Mouse (Mus musculus): ENCODE data around the gene Supt3. TPM values are rescaled to one million over a fixed set of nuclear protein-coding genes. Genes with fewer than 3 reads are reported as not detected.

Gene Supt3
- total and polyA plus RNA-seq, 2 experiments from 2014 or later = 7.4 to 24.9 TPM

GRCm38 (mm10) chr17:45133501-45134400, 356.8 kb downstream of the Supt3 start:
- Histone ChIP-seq H3K9me3 (ENCODE audit: low read length) (no peaks in the 10 kb centered on the region), H3K4me2 (ENCODE audit: low read depth, low read length) (no peak overlapping the region), H3K27ac (no peak overlapping the region), H3K36me3 (ENCODE audit: insufficient read depth, low read length) (no peaks in the 10 kb centered on the region), H3K4me1 (ENCODE audit: insufficient read depth, low read length) (no peaks in the 10 kb centered on the region), H3K27me3 (ENCODE audit: insufficient read depth, low read length) (no peaks in the 10 kb centered on the region), H3K4me3 (ENCODE audit: low read length) (no peak overlapping the region), H3K9ac (replicated peaks; ENCODE audit: low read length) (no peak overlapping the region)
- DNase-seq (ENCODE audit: low spot score) (no peak), ATAC-seq (no peak)
- TF ChIP-seq CTCF (IDR thresholded peaks at IDR 0.05; ENCODE audit: low read depth) = no peak
- 86% methylated on average over 10 of the region's 10 CpGs for WGBS

GRCm38 (mm10) chr17:45136491-45136890, 359.5 kb downstream of the Supt3 start:
- Histone ChIP-seq H3K4me2 (ENCODE audit: low read depth, low read length) (no peak overlapping the region), H3K36me3 (ENCODE audit: insufficient read depth, low read length) (no peaks in the 10 kb centered on the region), H3K9me3 (ENCODE audit: low read length) (no peaks in the 10 kb centered on the region), H3K9ac (replicated peaks; ENCODE audit: low read length) (no peak overlapping the region), H3K4me3 (ENCODE audit: low read length) (no peak overlapping the region), H3K27me3 (ENCODE audit: insufficient read depth, low read length) (no peaks in the 10 kb centered on the region), H3K27ac (no peak overlapping the region), H3K4me1 (ENCODE audit: insufficient read depth, low read length) (no peaks in the 10 kb centered on the region)
- 89% methylated on average over 6 of the region's 6 CpGs for WGBS
- TF ChIP-seq CTCF (IDR thresholded peaks at IDR 0.05; ENCODE audit: low read depth) = no peak
- no peak for DNase-seq (ENCODE audit: low spot score)
- no peak for ATAC-seq

- 83% methylated on average over 6 of the region's 6 CpGs for WGBS
- Histone ChIP-seq H3K9ac (replicated peaks; ENCODE audit: low read length) (no peak overlapping the region), H3K9me3 (ENCODE audit: low read length) (no peaks in the 10 kb centered on the region), H3K4me3 (ENCODE audit: low read length) (no peak overlapping the region), H3K36me3 (ENCODE audit: insufficient read depth, low read length) (no peaks in the 10 kb centered on the region), H3K27me3 (ENCODE audit: insufficient read depth, low read length) (no peaks in the 10 kb centered on the region), H3K4me2 (ENCODE audit: low read depth, low read length) (no peak overlapping the region), H3K4me1 (ENCODE audit: insufficient read depth, low read length) (no peaks in the 10 kb centered on the region), H3K27ac (no peak overlapping the region)
- ATAC-seq (no peak), DNase-seq (ENCODE audit: low spot score) (peak; percentile 17)
- TF ChIP-seq CTCF (IDR thresholded peaks at IDR 0.05; ENCODE audit: low read depth) = peak; percentile 32; the same call in 1 of the 2 replicates
Observed at GRCm38 (mm10) chr17:45143043-45143442, 366.1 kb downstream of the Supt3 start.

GRCm38 (mm10) chr17:45144656-45145055, 367.7 kb downstream of the Supt3 start:
- peak; percentile 46 for DNase-seq (ENCODE audit: low spot score)
- Histone ChIP-seq H3K4me3 (ENCODE audit: low read length) (no peak overlapping the region), H3K9ac (replicated peaks; ENCODE audit: low read length) (no peak overlapping the region), H3K27ac (no peak overlapping the region), H3K36me3 (ENCODE audit: insufficient read depth, low read length) (no peaks in the 10 kb centered on the region), H3K27me3 (ENCODE audit: insufficient read depth, low read length) (no peaks in the 10 kb centered on the region), H3K4me1 (ENCODE audit: insufficient read depth, low read length) (no peaks in the 10 kb centered on the region), H3K9me3 (ENCODE audit: low read length) (no peaks in the 10 kb centered on the region), H3K4me2 (ENCODE audit: low read depth, low read length) (no peak overlapping the region)
- WGBS = 62% methylated on average over 14 of the region's 14 CpGs
- no peak for TF ChIP-seq CTCF (IDR thresholded peaks at IDR 0.05; ENCODE audit: low read depth)
- no peak for ATAC-seq

GRCm38 (mm10) chr17:45151312-45151929, 374.5 kb downstream of the Supt3 start:
- H3K9me3 ChIP-seq (ENCODE audit: low read length) = no peaks in the 10 kb centered on the region
- no peak for ATAC-seq
- no peak overlapping the region for H3K4me3 ChIP-seq (ENCODE audit: low read length)
- TF ChIP-seq CTCF (IDR thresholded peaks at IDR 0.05; ENCODE audit: low read depth) = no peak
- H3K9ac ChIP-seq (replicated peaks; ENCODE audit: low read length) = no peak overlapping the region
- WGBS = 84% methylated on average over 17 of the region's 17 CpGs
- H3K4me1 ChIP-seq (ENCODE audit: insufficient read depth, low read length) = no peaks in the 10 kb centered on the region
- no peak overlapping the region for H3K4me2 ChIP-seq (ENCODE audit: low read depth, low read length)
- no peaks in the 10 kb centered on the region for H3K36me3 ChIP-seq (ENCODE audit: insufficient read depth, low read length)
- no peaks in the 10 kb centered on the region for H3K27me3 ChIP-seq (ENCODE audit: insufficient read depth, low read length)
- no peak for DNase-seq (ENCODE audit: low spot score)
- no peak overlapping the region for H3K27ac ChIP-seq

- no peak for ATAC-seq
- Histone ChIP-seq H3K27me3 (ENCODE audit: insufficient read depth, low read length) (no peaks in the 10 kb centered on the region), H3K4me2 (ENCODE audit: low read depth, low read length) (no peak overlapping the region), H3K9me3 (ENCODE audit: low read length) (no peaks in the 10 kb centered on the region), H3K4me3 (ENCODE audit: low read length) (no peak overlapping the region), H3K27ac (no peak overlapping the region), H3K4me1 (ENCODE audit: insufficient read depth, low read length) (no peaks in the 10 kb centered on the region), H3K36me3 (ENCODE audit: insufficient read depth, low read length) (no peaks in the 10 kb centered on the region), H3K9ac (replicated peaks; ENCODE audit: low read length) (no peak overlapping the region)
- TF ChIP-seq CTCF (IDR thresholded peaks at IDR 0.05; ENCODE audit: low read depth) = no peak
- WGBS = 18% methylated on average over 3 of the region's 6 CpGs
- DNase-seq (ENCODE audit: low spot score) = no peak
Observed at GRCm38 (mm10) chr17:45153721-45154120, 376.8 kb downstream of the Supt3 start.
